In the genomic region with DNA sequence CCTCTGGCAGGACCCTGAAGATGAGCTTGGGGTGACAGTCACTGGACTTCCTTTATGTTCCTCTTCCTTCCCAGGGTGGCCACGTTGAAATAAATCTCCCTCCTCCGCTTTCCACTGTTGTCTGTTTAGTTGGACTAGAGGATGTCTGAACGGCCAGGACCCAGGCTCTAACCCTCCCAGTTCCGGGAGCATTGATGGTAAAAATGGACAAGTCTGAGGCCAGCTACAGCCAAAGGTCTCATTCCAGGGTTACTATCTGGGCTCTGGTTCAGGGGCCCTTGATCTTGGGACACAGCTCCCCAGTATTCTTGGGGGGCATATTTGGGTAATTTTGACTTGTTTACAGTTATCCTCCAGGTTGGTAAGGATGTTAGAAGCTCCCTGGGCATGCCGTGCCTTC, we compare ENCODE assay signal across 36 mouse cellular contexts. TPM values are rescaled to one million over a fixed set of nuclear protein-coding genes. Genes with fewer than 3 reads are reported as not detected.
DNase-seq lines count a peak whose midpoint lies in the region; ATAC-seq and TF ChIP-seq lines count a peak whose summit lies in the region.
"Had no signal": no experiment of that assay in that cellular context is flagged by ENCODE, and none has a peak within 500 bp of the region (broad histone marks: within the 10 kb centered on the region; RNA-seq: fewer than 3 reads in every experiment).

No protein-coding gene starts in this region.

- no peaks in the 10 kb centered on the region for H3K27me3 ChIP-seq in forebrain, embryonic 12.5 days
- H3K27me3 ChIP-seq in forebrain, postnatal 0 days (ENCODE audit: insufficient read depth, low read length), result no peaks in the 10 kb centered on the region
- H3K27me3 ChIP-seq in heart, embryonic 15.5 days, result no peaks in the 10 kb centered on the region
- H3K27me3 ChIP-seq in midbrain, embryonic 11.5 days (ENCODE audit: control insufficient read depth, insufficient read depth, low read length), result no peaks in the 10 kb centered on the region
- H3K27me3 ChIP-seq in midbrain, embryonic 13.5 days, result no peaks in the 10 kb centered on the region
- H3K27me3 ChIP-seq: embryonic facial prominence, embryonic 12.5 days; intestine, embryonic 15.5 days; neural tube, embryonic 15.5 days had no signal

- H3K27ac ChIP-seq in forebrain, embryonic 12.5 days, result 0 out of 2 replicates have a peak overlapping the region, but pooled peaks have one; percentile 54
- no peak overlapping the region for H3K27ac ChIP-seq in forebrain, postnatal 0 days (ENCODE audit: low read depth, low read length)
- H3K27ac ChIP-seq in heart, embryonic 15.5 days, result 0 out of 2 replicates have a peak overlapping the region, but pooled peaks have one; percentile 95
- H3K27ac ChIP-seq in midbrain, embryonic 11.5 days (ENCODE audit: low read depth, low read length), result no peak overlapping the region
- no peak overlapping the region for H3K27ac ChIP-seq in midbrain, embryonic 13.5 days
- H3K27ac ChIP-seq: layer of hippocampus, adult 2 months; left cerebral cortex, adult 2 months; liver, embryonic 12.5 days had no signal

- no peak for ATAC-seq in forebrain, embryonic 12.5 days (ENCODE audit: low FRiP score)
- ATAC-seq in forebrain, postnatal 0 days, result no peak
- ATAC-seq in heart, embryonic 15.5 days (replicated peaks; ENCODE audit: insufficient number of reproducible peaks, insufficient read depth, low FRiP score, low read depth), result no peak
- no peak for ATAC-seq in midbrain, embryonic 11.5 days (ENCODE audit: low FRiP score)
- no peak for ATAC-seq in midbrain, embryonic 13.5 days
- ATAC-seq: hindbrain, postnatal 0 days; intestine, embryonic 15.5 days; liver, embryonic 12.5 days; liver, postnatal 0 days had no signal

- H3K4me1 ChIP-seq in forebrain, embryonic 12.5 days, result peaks cover 35% of the 10 kb centered on the region
- H3K4me1 ChIP-seq in forebrain, postnatal 0 days (ENCODE audit: insufficient read depth), result peaks cover 11% of the 10 kb centered on the region
- peaks cover 32% of the 10 kb centered on the region for H3K4me1 ChIP-seq in heart, embryonic 15.5 days (replicated peaks)
- H3K4me1 ChIP-seq in midbrain, embryonic 11.5 days (ENCODE audit: control insufficient read depth, insufficient read depth, low read length), result peaks cover 22% of the 10 kb centered on the region
- peaks cover 34% of the 10 kb centered on the region for H3K4me1 ChIP-seq in midbrain, embryonic 13.5 days (replicated peaks)

- no peak overlapping the region for H3K4me2 ChIP-seq in forebrain, embryonic 12.5 days
- no peak overlapping the region for H3K4me2 ChIP-seq in forebrain, postnatal 0 days (ENCODE audit: low read depth)
- H3K4me2 ChIP-seq in heart, embryonic 15.5 days, result no peak overlapping the region
- no peak overlapping the region for H3K4me2 ChIP-seq in midbrain, embryonic 11.5 days
- no peak overlapping the region for H3K4me2 ChIP-seq in midbrain, embryonic 13.5 days (replicated peaks)
- H3K4me2 ChIP-seq: intestine, embryonic 15.5 days; liver, embryonic 12.5 days; neural tube, embryonic 15.5 days had no signal

- WGBS in forebrain, embryonic 12.5 days, result 66% methylated on average over 5 of the region's 5 CpGs
- WGBS in forebrain, postnatal 0 days, result 80% methylated on average over 5 of the region's 5 CpGs
- WGBS in heart, embryonic 15.5 days, result 76% methylated on average over 5 of the region's 5 CpGs
- 48% methylated on average over 5 of the region's 5 CpGs for WGBS in midbrain, embryonic 11.5 days
- 54% methylated on average over 5 of the region's 5 CpGs for WGBS in midbrain, embryonic 13.5 days

- no peak overlapping the region for H3K4me3 ChIP-seq in forebrain, embryonic 12.5 days (replicated peaks)
- H3K4me3 ChIP-seq in forebrain, postnatal 0 days (ENCODE audit: low read depth, low read length), result no peak overlapping the region
- H3K4me3 ChIP-seq in heart, embryonic 15.5 days, result no peak overlapping the region
- no peak overlapping the region for H3K4me3 ChIP-seq in midbrain, embryonic 11.5 days (ENCODE audit: low read depth, low read length)
- no peak overlapping the region for H3K4me3 ChIP-seq in midbrain, embryonic 13.5 days (replicated peaks)
- H3K4me3 ChIP-seq: embryonic facial prominence, embryonic 12.5 days; intestine, embryonic 15.5 days; layer of hippocampus, adult 2 months; left cerebral cortex, adult 2 months; liver, embryonic 12.5 days; neural tube, embryonic 15.5 days had no signal

- peaks cover 18% of the 10 kb centered on the region for H3K36me3 ChIP-seq in forebrain, embryonic 12.5 days (replicated peaks)
- H3K36me3 ChIP-seq in forebrain, postnatal 0 days (ENCODE audit: insufficient read depth), result peaks cover 12% of the 10 kb centered on the region
- H3K36me3 ChIP-seq in heart, embryonic 15.5 days, result no peaks in the 10 kb centered on the region
- 0 out of 2 replicates have a peak, but pooled peaks cover 5% of the 10 kb centered on the region for H3K36me3 ChIP-seq in midbrain, embryonic 11.5 days (ENCODE audit: control insufficient read depth, insufficient read depth, low read length)
- H3K36me3 ChIP-seq in midbrain, embryonic 13.5 days, result peaks cover 16% of the 10 kb centered on the region

- H3K9ac ChIP-seq in forebrain, embryonic 12.5 days, result no peak overlapping the region
- H3K9ac ChIP-seq in forebrain, postnatal 0 days, result no peak overlapping the region
- H3K9ac ChIP-seq in heart, embryonic 15.5 days, result no peak overlapping the region
- no peak overlapping the region for H3K9ac ChIP-seq in midbrain, embryonic 11.5 days (ENCODE audit: low read length)
- H3K9ac ChIP-seq in midbrain, embryonic 13.5 days (replicated peaks), result no peak overlapping the region
- H3K9ac ChIP-seq: embryonic facial prominence, embryonic 12.5 days; intestine, embryonic 15.5 days; liver, embryonic 12.5 days; liver, postnatal 0 days; neural tube, embryonic 15.5 days had no signal

- no peak for TF ChIP-seq CTCF in forebrain, postnatal 0 days (IDR thresholded peaks at IDR 0.05; ENCODE audit: low read depth)

- intact Hi-C loops in heart, postnatal 25 days (cut with DNase I), result no loop called here

- no peaks in the 10 kb centered on the region for H3K9me3 ChIP-seq in forebrain, embryonic 12.5 days
- no peaks in the 10 kb centered on the region for H3K9me3 ChIP-seq in forebrain, postnatal 0 days (ENCODE audit: low read length)
- no peaks in the 10 kb centered on the region for H3K9me3 ChIP-seq in heart, embryonic 15.5 days (replicated peaks)
- H3K9me3 ChIP-seq in midbrain, embryonic 11.5 days (ENCODE audit: control insufficient read depth, low read length), result no peaks in the 10 kb centered on the region
- H3K9me3 ChIP-seq in midbrain, embryonic 13.5 days, result no peaks in the 10 kb centered on the region
- H3K9me3 ChIP-seq: embryonic facial prominence, embryonic 12.5 days; intestine, embryonic 15.5 days; liver, embryonic 12.5 days; neural tube, embryonic 15.5 days had no signal

- DNase-seq in forebrain, postnatal 0 days, result no peak
- DNase-seq in heart, postnatal 25 days (ENCODE audit: low spot score), result no peak
- DNase-seq in midbrain, embryonic 11.5 days (ENCODE audit: low spot score, missing footprints), result peak; percentile 83
- DNase-seq in urinary bladder, postnatal 14 days (ENCODE audit: low spot score), result no peak
- DNase-seq: adrenal gland, postnatal 14 days; cerebellum, adult 11 months; cerebellum, postnatal 36 days; heart, postnatal 14 days; kidney, adult 2 months; kidney, postnatal 36 days; liver, postnatal 0 days; lung, postnatal 36 days; retina, postnatal 1 day; right cerebral cortex, postnatal 14 days; thymus, postnatal 14 days had no signal

RNA-seq across cellular contexts. Expression of gene Mif, which starts 1.5 kb away (rescaled TPM):
- polyA plus RNA-seq in forebrain, embryonic 12.5 days (2016; fragmentation: Nextera tagmentation; extraction: Ambion mirVana), result 1,649 and 1,743 TPM in 2 replicates
- total RNA-seq in forebrain, postnatal 0 days (2014; rRNA removed), result 598 and 704 TPM in 2 replicates
- 2,127 and 2,602 TPM in 2 replicates for polyA plus RNA-seq in forebrain, postnatal 0 days (2015; fragmentation: Nextera tagmentation; extraction: Ambion mirVana)
- 1,758 and 1,798 TPM in 2 replicates for polyA plus RNA-seq in heart, embryonic 15.5 days (2015; fragmentation: Nextera tagmentation; extraction: Ambion mirVana)
- 100 to 1,000 TPM; 202 to 203 TPM for total RNA-seq in heart, postnatal 25 days (2021)
- 1,631 and 1,834 TPM in 2 replicates for polyA plus RNA-seq in midbrain, embryonic 11.5 days (2014; fragmentation: Nextera tagmentation; extraction: Ambion mirVana)
- 1,337 and 1,364 TPM in 2 replicates for polyA plus RNA-seq in midbrain, embryonic 13.5 days (2015; fragmentation: Nextera tagmentation; extraction: Ambion mirVana)

RNA-seq across cellular contexts. Expression of gene Gstt2, which starts 24.4 kb away (rescaled TPM):
- 4.1 and 7.3 TPM in 2 replicates for polyA plus RNA-seq in forebrain, embryonic 12.5 days (2016; fragmentation: Nextera tagmentation; extraction: Ambion mirVana)
- total RNA-seq in forebrain, postnatal 0 days (2014; rRNA removed), result 4.5 and 5.1 TPM in 2 replicates
- 7.4 and 7.8 TPM in 2 replicates for polyA plus RNA-seq in forebrain, postnatal 0 days (2015; fragmentation: Nextera tagmentation; extraction: Ambion mirVana)
- polyA plus RNA-seq in heart, embryonic 15.5 days (2015; fragmentation: Nextera tagmentation; extraction: Ambion mirVana), result 10.4 and 16.3 TPM in 2 replicates
- 10 to 100 TPM in 1 of 2 experiments, 1 to 10 TPM in 1; 9.3 to 10.9 TPM for total RNA-seq in heart, postnatal 25 days (2021)
- polyA plus RNA-seq in midbrain, embryonic 11.5 days (2014; fragmentation: Nextera tagmentation; extraction: Ambion mirVana), result 6.3 and 8.4 TPM in 2 replicates
- 5.8 and 5.9 TPM in 2 replicates for polyA plus RNA-seq in midbrain, embryonic 13.5 days (2015; fragmentation: Nextera tagmentation; extraction: Ambion mirVana)

RNA-seq across cellular contexts. Expression of gene Derl3, which starts 31.6 kb away (rescaled TPM):
- 3.1 and 3.3 TPM in 2 replicates for polyA plus RNA-seq in forebrain, embryonic 12.5 days (2016; fragmentation: Nextera tagmentation; extraction: Ambion mirVana)
- 2.1 and 4.7 TPM in 2 replicates for total RNA-seq in forebrain, postnatal 0 days (2014; rRNA removed)
- 1.4 and 1.7 TPM in 2 replicates for polyA plus RNA-seq in forebrain, postnatal 0 days (2015; fragmentation: Nextera tagmentation; extraction: Ambion mirVana)
- 1.4 and 1.9 TPM in 2 replicates for polyA plus RNA-seq in heart, embryonic 15.5 days (2015; fragmentation: Nextera tagmentation; extraction: Ambion mirVana)
- under 1 TPM; 0.26 to 0.78 TPM for total RNA-seq in heart, postnatal 25 days (2021)
- polyA plus RNA-seq in midbrain, embryonic 11.5 days (2014; fragmentation: Nextera tagmentation; extraction: Ambion mirVana), result 0.62 and 1.6 TPM in 2 replicates
- 1.9 and 2.1 TPM in 2 replicates for polyA plus RNA-seq in midbrain, embryonic 13.5 days (2015; fragmentation: Nextera tagmentation; extraction: Ambion mirVana)

RNA-seq across cellular contexts. Expression of gene Gstt4, which starts 39.2 kb away (rescaled TPM):
- polyA plus RNA-seq in forebrain, embryonic 12.5 days (2016; fragmentation: Nextera tagmentation; extraction: Ambion mirVana), result not detected in 2 replicates
- not detected in 2 replicates for total RNA-seq in forebrain, postnatal 0 days (2014; rRNA removed)
- not detected in 2 replicates for polyA plus RNA-seq in forebrain, postnatal 0 days (2015; fragmentation: Nextera tagmentation; extraction: Ambion mirVana)
- not detected in 2 replicates for polyA plus RNA-seq in heart, embryonic 15.5 days (2015; fragmentation: Nextera tagmentation; extraction: Ambion mirVana)
- not detected for total RNA-seq in heart, postnatal 25 days (2021)
- polyA plus RNA-seq in midbrain, embryonic 11.5 days (2014; fragmentation: Nextera tagmentation; extraction: Ambion mirVana), result not detected in 2 replicates
- polyA plus RNA-seq in midbrain, embryonic 13.5 days (2015; fragmentation: Nextera tagmentation; extraction: Ambion mirVana), result not detected in 2 replicates
- total RNA-seq: gastrocnemius, adult 8-10 months; gastrocnemius, postnatal 4 days; heart, postnatal 14 days; hindbrain, postnatal 0 days; layer of hippocampus, adult 2 months; layer of hippocampus, postnatal 14 days; left cerebral cortex, adult 2 months; left cerebral cortex, postnatal 36 days; megakaryocyte, adult 5-6 weeks had no signal
- polyA plus RNA-seq: embryonic facial prominence, embryonic 12.5 days; hindbrain, postnatal 0 days; intestine, embryonic 15.5 days; kidney, embryonic 16.5 days; limb, embryonic 14.5 days; liver, embryonic 12.5 days; liver, postnatal 0 days; lung, embryonic 16.5 days; midbrain, embryonic 14.5 days; neural tube, embryonic 15.5 days; small intestine, adult 2 months; stomach, embryonic 14.5 days had no signal

RNA-seq across cellular contexts. Expression of gene Smarcb1, which starts 59.8 kb away (rescaled TPM):
- polyA plus RNA-seq in forebrain, embryonic 12.5 days (2016; fragmentation: Nextera tagmentation; extraction: Ambion mirVana), result 303 and 310 TPM in 2 replicates
- total RNA-seq in forebrain, postnatal 0 days (2014; rRNA removed), result 155 and 173 TPM in 2 replicates
- 239 and 246 TPM in 2 replicates for polyA plus RNA-seq in forebrain, postnatal 0 days (2015; fragmentation: Nextera tagmentation; extraction: Ambion mirVana)
- polyA plus RNA-seq in heart, embryonic 15.5 days (2015; fragmentation: Nextera tagmentation; extraction: Ambion mirVana), result 93.7 and 118 TPM in 2 replicates
- 10 to 100 TPM; 22.8 to 22.9 TPM for total RNA-seq in heart, postnatal 25 days (2021)
- 268 and 274 TPM in 2 replicates for polyA plus RNA-seq in midbrain, embryonic 11.5 days (2014; fragmentation: Nextera tagmentation; extraction: Ambion mirVana)
- polyA plus RNA-seq in midbrain, embryonic 13.5 days (2015; fragmentation: Nextera tagmentation; extraction: Ambion mirVana), result 323 and 327 TPM in 2 replicates

Comparison
In these comparisons a context has a peak if more than half of its experiments do, and no peak if none do; other contexts are left out.
1. H3K27ac ChIP-seq: peak in forebrain, embryonic 12.5 days (single experiment) and heart, embryonic 15.5 days (single experiment); none in forebrain, postnatal 0 days (single experiment), midbrain, embryonic 11.5 days (single experiment) and midbrain, embryonic 13.5 days (single experiment).